12 mouse cellular contexts compared by ENCODE assay signal in the genomic region with DNA sequence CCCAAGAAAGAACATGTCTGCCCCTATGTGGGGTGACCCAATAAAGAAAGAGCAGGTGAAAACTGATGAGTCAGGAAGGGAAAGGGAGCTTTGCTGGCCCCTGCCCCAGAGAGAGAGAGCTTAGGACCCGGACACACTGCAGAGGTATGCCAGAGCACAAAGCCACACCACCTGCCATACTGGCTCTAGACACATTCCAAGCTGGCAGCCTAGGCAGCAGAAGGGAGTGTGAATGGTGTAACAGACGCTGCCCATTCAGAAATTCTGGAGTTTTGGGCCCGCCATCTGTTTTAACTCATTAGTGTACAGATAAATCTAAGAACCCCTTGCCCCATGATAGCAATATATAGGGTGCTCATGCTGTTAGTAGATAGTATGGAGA.
DNase-seq lines count a peak whose midpoint lies in the region; ATAC-seq and TF ChIP-seq lines count a peak whose summit lies in the region.
"Had no signal": no experiment of that assay in that cellular context is flagged by ENCODE, and none has a peak within 500 bp of the region (broad histone marks: within the 10 kb centered on the region; RNA-seq: fewer than 3 reads in every experiment).

No protein-coding gene starts in this region.

- no peak for TF ChIP-seq CTCF in liver, adult 2 months (IDR thresholded peaks at IDR 0.05; ENCODE audit: low read depth, low read length)
- no peak for TF ChIP-seq CTCF in hindbrain, postnatal 0 days (IDR thresholded peaks at IDR 0.05; ENCODE audit: low read depth)

- no peak for ATAC-seq in liver, embryonic 12.5 days
- ATAC-seq in hindbrain, postnatal 0 days = peak; percentile 66

- H3K9me3 ChIP-seq in liver, embryonic 12.5 days (replicated peaks) = no peaks in the 10 kb centered on the region
- H3K9me3 ChIP-seq in hindbrain, postnatal 0 days (ENCODE audit: low read length) = no peaks in the 10 kb centered on the region
- H3K9me3 ChIP-seq: limb, embryonic 10.5 days; neural tube, embryonic 13.5 days had no signal

- WGBS in liver, adult 2 months = 36% methylated on average over 3 of the region's 3 CpGs
- WGBS in liver, embryonic 12.5 days (ENCODE audit: insufficient replicate concordance) = 56% methylated on average over 3 of the region's 3 CpGs
- 34% methylated on average over 3 of the region's 3 CpGs for WGBS in hindbrain, postnatal 0 days

- H3K4me1 ChIP-seq in liver, adult 2 months (ENCODE audit: control insufficient read depth, insufficient read depth, low read length) = peaks cover 26% of the 10 kb centered on the region
- no peaks in the 10 kb centered on the region for H3K4me1 ChIP-seq in liver, embryonic 12.5 days
- no peaks in the 10 kb centered on the region for H3K4me1 ChIP-seq in hindbrain, postnatal 0 days (ENCODE audit: insufficient read depth, low read length)
- H3K4me1 ChIP-seq: limb, embryonic 10.5 days; neural tube, embryonic 13.5 days had no signal

- peak overlapping the region; percentile 11; the same call in 1 of the 2 replicates for H3K9ac ChIP-seq in liver, adult 2 months (ENCODE audit: low read depth, low read length)
- no peak overlapping the region for H3K9ac ChIP-seq in liver, embryonic 12.5 days
- no peak overlapping the region for H3K9ac ChIP-seq in hindbrain, postnatal 0 days (replicated peaks; ENCODE audit: low read length)
- H3K9ac ChIP-seq: neural tube, embryonic 13.5 days had no signal

- H3K79me2 ChIP-seq in liver, adult 2 months (ENCODE audit: control insufficient read depth, insufficient read depth, low read length) = peaks cover 8% of the 10 kb centered on the region; the same call in 1 of the 2 replicates

- no peak overlapping the region for H3K4me3 ChIP-seq in liver, adult 2 months (ENCODE audit: insufficient read depth, low read depth, low read length)
- H3K4me3 ChIP-seq in liver, embryonic 12.5 days = no peak overlapping the region
- H3K4me3 ChIP-seq in hindbrain, postnatal 0 days (ENCODE audit: low read length) = no peak overlapping the region
- H3K4me3 ChIP-seq: limb, embryonic 10.5 days; neural tube, embryonic 13.5 days had no signal

- DNase-seq in liver, adult 2 months (ENCODE audit: extremely low read depth, low read depth, low spot score) = no peak
- peak; percentile 4 for DNase-seq in cerebellum, adult 11 months
- peak; percentile 23 to 36 for DNase-seq in cerebellum, postnatal 36 days
- DNase-seq in hindbrain, postnatal 0 days (ENCODE audit: low spot score) = peak; percentile 45
- DNase-seq in lung, postnatal 14 days = no peak
- DNase-seq in Muller cell, postnatal 12 days (ENCODE audit: inconsistent ontology term) = no peak
- DNase-seq: embryo, embryonic 11 days; heart, postnatal 36 days; lung, adult 18-20 months had no signal

- TF ChIP-seq POLR2A in liver, adult 2 months (IDR thresholded peaks at IDR 0.05; ENCODE audit: extremely low read depth, insufficient read depth, low read length) = no peak

- H3K36me3 ChIP-seq in liver, adult 2 months (ENCODE audit: control insufficient read depth, insufficient read depth, low read length) = no peaks in the 10 kb centered on the region
- H3K36me3 ChIP-seq in liver, embryonic 12.5 days = no peaks in the 10 kb centered on the region
- no peaks in the 10 kb centered on the region for H3K36me3 ChIP-seq in hindbrain, postnatal 0 days (ENCODE audit: insufficient read depth, low read length)
- H3K36me3 ChIP-seq: limb, embryonic 10.5 days; neural tube, embryonic 13.5 days had no signal

- H3K27me3 ChIP-seq in liver, adult 2 months (ENCODE audit: control insufficient read depth, insufficient read depth, low read length) = no peaks in the 10 kb centered on the region
- H3K27me3 ChIP-seq in liver, embryonic 12.5 days (replicated peaks) = no peaks in the 10 kb centered on the region
- no peaks in the 10 kb centered on the region for H3K27me3 ChIP-seq in hindbrain, postnatal 0 days (ENCODE audit: insufficient read depth, low read length)
- H3K27me3 ChIP-seq: neural tube, embryonic 13.5 days had no signal

- H3K27ac ChIP-seq in liver, adult 2 months (replicated peaks; ENCODE audit: insufficient read depth, low read depth, low read length) = peak overlapping the region; percentile 94
- H3K27ac ChIP-seq in liver, embryonic 12.5 days = no peak overlapping the region
- no peak overlapping the region for H3K27ac ChIP-seq in hindbrain, postnatal 0 days
- H3K27ac ChIP-seq: limb, embryonic 10.5 days; neural tube, embryonic 13.5 days had no signal

- no peak overlapping the region for H3K4me2 ChIP-seq in liver, embryonic 12.5 days
- no peak overlapping the region for H3K4me2 ChIP-seq in hindbrain, postnatal 0 days (ENCODE audit: low read depth, low read length)
- H3K4me2 ChIP-seq: neural tube, embryonic 13.5 days had no signal

Comparison
In these comparisons a context has a peak if more than half of its experiments do, and no peak if none do; other contexts are left out.
1. DNase-seq: peak in cerebellum, adult 11 months (single experiment), cerebellum, postnatal 36 days (2 of 2) and hindbrain, postnatal 0 days (single experiment); none in liver, adult 2 months (single experiment), lung, postnatal 14 days (single experiment) and Muller cell, postnatal 12 days (single experiment).